Comparison of ENCODE assay signal across 12 mouse cellular contexts in genomic region chr4:117343385-117343784, GRCm38 (mm10).
"Had no signal": no experiment of that assay in that cellular context is flagged by ENCODE, and none has a peak within 500 bp of the region (broad histone marks: within the 10 kb centered on the region; RNA-seq: fewer than 3 reads in every experiment).

No protein-coding gene starts in this region.

- H3K4me3 ChIP-seq: limb, embryonic 12.5 days; liver, embryonic 12.5 days; lung, embryonic 15.5 days; megakaryocyte, embryonic 14.5 days; midbrain, embryonic 13.5 days had no signal

- H3K27ac ChIP-seq: limb, embryonic 12.5 days; liver, embryonic 12.5 days; macrophage; midbrain, embryonic 13.5 days had no signal

- ATAC-seq: liver, embryonic 12.5 days had no signal

- H3K4me2 ChIP-seq: limb, embryonic 12.5 days; liver, embryonic 12.5 days; lung, embryonic 15.5 days; midbrain, embryonic 13.5 days had no signal

- H3K36me3 ChIP-seq: limb, embryonic 12.5 days; liver, embryonic 12.5 days; lung, embryonic 15.5 days; midbrain, embryonic 13.5 days had no signal

- H3K27me3 ChIP-seq: liver, embryonic 12.5 days; lung, embryonic 15.5 days had no signal

- H3K4me1 ChIP-seq: liver, embryonic 12.5 days had no signal

- DNase-seq: kidney, adult 8-10 months; kidney, postnatal 25 days; right cerebral cortex, postnatal 4 days; spleen, adult 18-20 months; thymus, adult 2 months; thymus, postnatal 25 days had no signal

- H3K9me3 ChIP-seq: liver, embryonic 12.5 days; lung, embryonic 15.5 days; megakaryocyte, embryonic 14.5 days; midbrain, embryonic 13.5 days had no signal

- H3K9ac ChIP-seq: limb, embryonic 12.5 days; liver, embryonic 12.5 days; lung, embryonic 15.5 days; midbrain, embryonic 13.5 days had no signal
